Mouse (Mus musculus): Measurements from ENCODE around the gene Myo16. TPM values are rescaled to one million over a fixed set of nuclear protein-coding genes. Genes with fewer than 3 reads are reported as not detected.

Myo16 gene
- polyA plus RNA-seq, 2 experiments, result 0.01 to 0.03 TPM

- Histone ChIP-seq H3K27ac (no peak overlapping the region), H3K4me3 (ENCODE audit: insufficient read depth in 1 of 2, low read depth in 2 of 2, low read length in 2 of 2) (no peak overlapping the region), H3K9ac (replicated peaks) (no peak overlapping the region), H3K4me2 (ENCODE audit: low read depth) (no peak overlapping the region), H3K4me1 (replicated peaks; ENCODE audit: control insufficient read depth in 2 of 2, insufficient read depth in 2 of 2, low read length in 1 of 2) (no peaks in the 10 kb centered on the region), H3K9me3 (ENCODE audit: control insufficient read depth, low read length) (no peaks in the 10 kb centered on the region), H3K36me3 (replicated peaks; ENCODE audit: control insufficient read depth, insufficient read depth, low read depth) (no peaks in the 10 kb centered on the region), H3K27me3 (ENCODE audit: control insufficient read depth, insufficient read depth, low read length) (no peaks in the 10 kb centered on the region)
- TF ChIP-seq EP300 (IDR thresholded peaks at IDR 0.05; ENCODE audit: low read depth), result no peak
- TF ChIP-seq CTCF (IDR thresholded peaks at IDR 0.05; ENCODE audit: low read depth), result no peak
- ATAC-seq (ENCODE audit: insufficient read depth), result no peak
- WGBS (ENCODE audit: insufficient replicate concordance), result 55% methylated on average over 2 of the region's 2 CpGs
- no peak for DNase-seq (ENCODE audit: low read depth in 3 of 3, low spot score in 3 of 3)
Measured at GRCm38 (mm10) chr8:10394506-10394905, 240.8 kb downstream of the Myo16 start.

GRCm38 (mm10) chr8:10395146-10395545, 241.4 kb downstream of the Myo16 start:
- no peak for ATAC-seq (ENCODE audit: insufficient read depth)
- WGBS (ENCODE audit: insufficient replicate concordance), result 60% methylated on average over 7 of the region's 7 CpGs
- Histone ChIP-seq H3K36me3 (replicated peaks; ENCODE audit: control insufficient read depth, insufficient read depth, low read depth) (no peaks in the 10 kb centered on the region), H3K9ac (replicated peaks) (no peak overlapping the region), H3K27ac (no peak overlapping the region), H3K4me2 (ENCODE audit: low read depth) (no peak overlapping the region), H3K27me3 (ENCODE audit: control insufficient read depth, insufficient read depth, low read length) (no peaks in the 10 kb centered on the region), H3K4me1 (replicated peaks; ENCODE audit: control insufficient read depth in 2 of 2, insufficient read depth in 2 of 2, low read length in 1 of 2) (no peaks in the 10 kb centered on the region), H3K9me3 (ENCODE audit: control insufficient read depth, low read length) (no peaks in the 10 kb centered on the region), H3K4me3 (ENCODE audit: insufficient read depth in 1 of 2, low read depth in 2 of 2, low read length in 2 of 2) (no peak overlapping the region)
- TF ChIP-seq EP300 (IDR thresholded peaks at IDR 0.05; ENCODE audit: low read depth) (no peak), CTCF (IDR thresholded peaks at IDR 0.05; ENCODE audit: low read depth) (no peak)
- DNase-seq (ENCODE audit: low read depth in 3 of 3, low spot score in 3 of 3), result no peak

GRCm38 (mm10) chr8:10402606-10403005, 248.9 kb downstream of the Myo16 start:
- peak; percentile 13 to 31 (median 16) for DNase-seq (ENCODE audit: low read depth in 3 of 3, low spot score in 3 of 3)
- WGBS (ENCODE audit: insufficient replicate concordance), result 11% methylated on average over 4 of the region's 4 CpGs
- TF ChIP-seq CTCF (IDR thresholded peaks at IDR 0.05; ENCODE audit: low read depth) (peak; percentile 43; the same call in 1 of the 2 replicates), EP300 (IDR thresholded peaks at IDR 0.05; ENCODE audit: low read depth) (no peak)
- no peak overlapping the region for H3K9ac ChIP-seq (replicated peaks)
- no peak overlapping the region for H3K4me2 ChIP-seq (ENCODE audit: low read depth)
- no peaks in the 10 kb centered on the region for H3K27me3 ChIP-seq (ENCODE audit: control insufficient read depth, insufficient read depth, low read length)
- ATAC-seq (ENCODE audit: insufficient read depth), result no peak
- H3K4me3 ChIP-seq (ENCODE audit: insufficient read depth in 1 of 2, low read depth in 2 of 2, low read length in 2 of 2), result no peak overlapping the region
- no peaks in the 10 kb centered on the region for H3K36me3 ChIP-seq (replicated peaks; ENCODE audit: control insufficient read depth, insufficient read depth, low read depth)
- H3K9me3 ChIP-seq (ENCODE audit: control insufficient read depth, low read length), result no peaks in the 10 kb centered on the region
- no peaks in the 10 kb centered on the region for H3K4me1 ChIP-seq (replicated peaks; ENCODE audit: control insufficient read depth in 2 of 2, insufficient read depth in 2 of 2, low read length in 1 of 2)
- no peak overlapping the region for H3K27ac ChIP-seq

- H3K27ac ChIP-seq, result no peak overlapping the region
- no peak overlapping the region for H3K4me3 ChIP-seq (ENCODE audit: insufficient read depth in 1 of 2, low read depth in 2 of 2, low read length in 2 of 2)
- H3K9ac ChIP-seq (replicated peaks), result no peak overlapping the region
- no peaks in the 10 kb centered on the region for H3K27me3 ChIP-seq (ENCODE audit: control insufficient read depth, insufficient read depth, low read length)
- ATAC-seq (ENCODE audit: insufficient read depth) (no peak), DNase-seq (ENCODE audit: low read depth in 3 of 3, low spot score in 3 of 3) (peak in 1 of 3 experiments; percentile 2)
- H3K4me2 ChIP-seq (ENCODE audit: low read depth), result no peak overlapping the region
- WGBS (ENCODE audit: insufficient replicate concordance), result 30% methylated on average over 8 of the region's 8 CpGs
- H3K9me3 ChIP-seq (ENCODE audit: control insufficient read depth, low read length), result no peaks in the 10 kb centered on the region
- H3K36me3 ChIP-seq (replicated peaks; ENCODE audit: control insufficient read depth, insufficient read depth, low read depth), result no peaks in the 10 kb centered on the region
- peak; percentile 71 for TF ChIP-seq CTCF (IDR thresholded peaks at IDR 0.05; ENCODE audit: low read depth)
- TF ChIP-seq EP300 (IDR thresholded peaks at IDR 0.05; ENCODE audit: low read depth), result no peak
- no peaks in the 10 kb centered on the region for H3K4me1 ChIP-seq (replicated peaks; ENCODE audit: control insufficient read depth in 2 of 2, insufficient read depth in 2 of 2, low read length in 1 of 2)
Measured at GRCm38 (mm10) chr8:10405469-10405868, 251.8 kb downstream of the Myo16 start.

GRCm38 (mm10) chr8:10409043-10409442, 255.3 kb downstream of the Myo16 start:
- H3K27me3 ChIP-seq (ENCODE audit: control insufficient read depth, insufficient read depth, low read length), result no peaks in the 10 kb centered on the region
- H3K4me1 ChIP-seq (replicated peaks; ENCODE audit: control insufficient read depth in 2 of 2, insufficient read depth in 2 of 2, low read length in 1 of 2), result no peaks in the 10 kb centered on the region
- no peaks in the 10 kb centered on the region for H3K36me3 ChIP-seq (replicated peaks; ENCODE audit: control insufficient read depth, insufficient read depth, low read depth)
- no peak for TF ChIP-seq EP300 (IDR thresholded peaks at IDR 0.05; ENCODE audit: low read depth)
- no peak for TF ChIP-seq CTCF (IDR thresholded peaks at IDR 0.05; ENCODE audit: low read depth)
- ATAC-seq (ENCODE audit: insufficient read depth) (no peak), DNase-seq (ENCODE audit: low read depth in 3 of 3, low spot score in 3 of 3) (no peak)
- no peak overlapping the region for H3K27ac ChIP-seq
- H3K9ac ChIP-seq (replicated peaks), result no peak overlapping the region
- no peaks in the 10 kb centered on the region for H3K9me3 ChIP-seq (ENCODE audit: control insufficient read depth, low read length)
- H3K4me2 ChIP-seq (ENCODE audit: low read depth), result no peak overlapping the region
- 66% methylated on average over 9 of the region's 9 CpGs for WGBS (ENCODE audit: insufficient replicate concordance)
- H3K4me3 ChIP-seq (ENCODE audit: insufficient read depth in 1 of 2, low read depth in 2 of 2, low read length in 2 of 2), result no peak overlapping the region
